Mouse (Mus musculus): ENCODE measurements around the gene Cby3.

- TF ChIP-seq CTCF (IDR thresholded peaks at IDR 0.05; ENCODE audit: low read depth) = no peak
- no peak for TF ChIP-seq EP300 (IDR thresholded peaks at IDR 0.05; ENCODE audit: low read depth)
Observed at GRCm38 (mm10) chr11:50389011-50389410, 34.7 kb downstream of the Cby3 start.

All from liver, postnatal 0 days (tissue).